Mouse (Mus musculus) ovary, adult 18-20 months (tissue): ENCODE measurements around the gene Grin2a.

Experiments used
- DNase-seq: peaks from one replicate; pipeline ENCODE4 v3.0.0; 2022; ENCODE audit warnings: low spot score, mixed read lengths

Gene Grin2a

GRCm38 (mm10) chr16:9751045-9751569 is 244.3 kb downstream of the Grin2a start:
- no peak for DNase-seq

GRCm38 (mm10) chr16:9749661-9750060 is 245.7 kb downstream of the Grin2a start:
- DNase-seq = no peak

GRCm38 (mm10) chr16:9742443-9742842 is 252.9 kb downstream of the Grin2a start:
- no peak for DNase-seq

- DNase-seq = no peak
Observed at GRCm38 (mm10) chr16:9738679-9739078, 256.7 kb downstream of the Grin2a start.

GRCm38 (mm10) chr16:9737131-9737530 is 258.2 kb downstream of the Grin2a start:
- no peak for DNase-seq

- DNase-seq = no peak
Observed at GRCm38 (mm10) chr16:9735365-9736080, 259.8 kb downstream of the Grin2a start.

- DNase-seq = no peak
Observed at GRCm38 (mm10) chr16:9727603-9728002, 267.8 kb downstream of the Grin2a start.

- DNase-seq = no peak
Observed at GRCm38 (mm10) chr16:9725578-9726113, 269.7 kb downstream of the Grin2a start.

GRCm38 (mm10) chr16:9711398-9711797 is 284.0 kb downstream of the Grin2a start:
- DNase-seq = no peak

GRCm38 (mm10) chr16:9709921-9710320 is 285.4 kb downstream of the Grin2a start:
- DNase-seq = no peak

- DNase-seq = no peak
Observed at GRCm38 (mm10) chr16:9697141-9697540, 298.2 kb downstream of the Grin2a start.

GRCm38 (mm10) chr16:9694081-9694480 is 301.3 kb downstream of the Grin2a start:
- DNase-seq = no peak

- DNase-seq = no peak
Observed at GRCm38 (mm10) chr16:9688523-9689140, 306.7 kb downstream of the Grin2a start.

GRCm38 (mm10) chr16:9680572-9680971 is 314.8 kb downstream of the Grin2a start:
- no peak for DNase-seq

- DNase-seq = no peak
Observed at GRCm38 (mm10) chr16:9679994-9680393, 315.4 kb downstream of the Grin2a start.

GRCm38 (mm10) chr16:9678750-9679149 is 316.6 kb downstream of the Grin2a start:
- no peak for DNase-seq

GRCm38 (mm10) chr16:9672390-9672789 is 323.0 kb downstream of the Grin2a start:
- DNase-seq = no peak

- no peak for DNase-seq
Observed at GRCm38 (mm10) chr16:9671222-9671621, 324.1 kb downstream of the Grin2a start.

- no peak for DNase-seq
Observed at GRCm38 (mm10) chr16:9670750-9671161, 324.6 kb downstream of the Grin2a start.

GRCm38 (mm10) chr16:9665896-9666295 is 329.5 kb downstream of the Grin2a start:
- DNase-seq = no peak

GRCm38 (mm10) chr16:9664060-9664459 is 331.3 kb downstream of the Grin2a start:
- DNase-seq = no peak

GRCm38 (mm10) chr16:9663508-9663907 is 331.9 kb downstream of the Grin2a start:
- DNase-seq = no peak
